Mouse (Mus musculus) gastrocnemius, adult 2 months (tissue): ENCODE results near the gene Gdpd3. TPM values are rescaled to one million over a fixed set of nuclear protein-coding genes. Genes with fewer than 3 reads are reported as not detected.

Source experiments
- DNase-seq: peaks from one replicate; pipeline ENCODE4 v3.0.0; 2022
- H3K27ac ChIP-seq: fragments of 200-600 bp; 2 replicates; pipeline ENCODE4 v1.8.1; 2022; ENCODE audit warnings: mild to moderate bottlenecking
- H3K4me3 ChIP-seq: fragments of 200-600 bp; 2 replicates; pipeline ENCODE4 v1.8.1; 2022; ENCODE audit warnings: mild to moderate bottlenecking, moderate library complexity
- CTCF ChIP-seq: fragments of 200-600 bp; IDR thresholded peaks from 2 replicates; pipeline ENCODE4 v1.8.1; 2022; ENCODE audit warnings: antibody characterized with exemption, mild to moderate bottlenecking, moderate library complexity
- intact Hi-C: fragments of 180-260 bp; cut with DNase I; formaldehyde crosslinking; loops from one replicate; pipeline ENCODE4 v1.15.1; 2025
- total RNA-seq, 2 experiments: library from RNA; stranded (reverse); gene quantifications; 2 replicates each; pipeline ENCODE4 v1.2.3; 2021

The Gdpd3 gene
- total RNA-seq, 2 experiments from 2014 or later, result 0.67 to 1.3 TPM

GRCm38 (mm10) chr7:126801057-126801422 is 34.9 kb downstream of the Gdpd3 start:
- peak overlapping the region; percentile 99 for H3K27ac ChIP-seq
- TF ChIP-seq CTCF, result no peak

GRCm38 (mm10) chr7:126802134-126802889 is 36.2 kb downstream of the Gdpd3 start:
- Histone ChIP-seq H3K4me3 (peak overlapping the region; percentile 93), H3K27ac (peak overlapping the region; percentile 99)
- intact Hi-C loops, result loop anchor here (5.0 kb wide), 1 partner anchor 410 kb away; no protein-coding TSS in a partner anchor
- no peak for TF ChIP-seq CTCF
- DNase-seq, result peak; percentile 91

More at GRCm38 (mm10) chr7:126801057-126801422, 34.9 kb downstream of the Gdpd3 start:
- no peak for DNase-seq
- intact Hi-C loops, result loop anchor here (5.0 kb wide), 1 partner anchor 411 kb away; no protein-coding TSS in a partner anchor
- peak overlapping the region; percentile 93 for H3K4me3 ChIP-seq

GRCm38 (mm10) chr7:126803181-126803580 is 37.0 kb downstream of the Gdpd3 start:
- peak overlapping the region; percentile 44 for H3K4me3 ChIP-seq
- TF ChIP-seq CTCF, result no peak
- peak overlapping the region; percentile 99 for H3K27ac ChIP-seq
- intact Hi-C loops, result loop anchor here (5.0 kb wide), 1 partner anchor 409 kb away; no protein-coding TSS in a partner anchor
- no peak for DNase-seq

GRCm38 (mm10) chr7:126803751-126804150 is 37.6 kb downstream of the Gdpd3 start:
- TF ChIP-seq CTCF, result no peak
- Histone ChIP-seq H3K4me3 (peak overlapping the region; percentile 44), H3K27ac (peak overlapping the region; percentile 99)
- DNase-seq, result no peak
- intact Hi-C loops, result loop anchor here (5.0 kb wide), 1 partner anchor 409 kb away; no protein-coding TSS in a partner anchor

GRCm38 (mm10) chr7:126806956-126807355 is 40.8 kb downstream of the Gdpd3 start:
- intact Hi-C loops, result no loop called here
- H3K4me3 ChIP-seq, result peak overlapping the region; percentile 85

GRCm38 (mm10) chr7:126807405-126807804 is 41.3 kb downstream of the Gdpd3 start:
- no peak for TF ChIP-seq CTCF

More at GRCm38 (mm10) chr7:126806956-126807355, 40.8 kb downstream of the Gdpd3 start:
- H3K27ac ChIP-seq, result peak overlapping the region; percentile 99
- no peak for TF ChIP-seq CTCF
- DNase-seq, result peak; percentile 80

GRCm38 (mm10) chr7:126808703-126809455 is 42.7 kb downstream of the Gdpd3 start:
- peak; percentile 93 for DNase-seq
- peak; percentile 11; the same call in 1 of the 2 replicates for TF ChIP-seq CTCF
- Histone ChIP-seq H3K4me3 (peak overlapping the region; percentile 85), H3K27ac (peak overlapping the region; percentile 99)
- intact Hi-C loops, result no loop called here

More at GRCm38 (mm10) chr7:126807405-126807804, 41.3 kb downstream of the Gdpd3 start:
- peak; percentile 84 for DNase-seq
- intact Hi-C loops, result no loop called here
- peak overlapping the region; percentile 99 for H3K27ac ChIP-seq
- H3K4me3 ChIP-seq, result peak overlapping the region; percentile 85

GRCm38 (mm10) chr7:126809723-126810369 is 43.7 kb downstream of the Gdpd3 start:
- intact Hi-C loops, result no loop called here
- TF ChIP-seq CTCF, result no peak
- DNase-seq, result no peak
- Histone ChIP-seq H3K27ac (peak overlapping the region; percentile 99), H3K4me3 (peak overlapping the region; percentile 85)

GRCm38 (mm10) chr7:126815726-126816222 is 49.6 kb downstream of the Gdpd3 start:
- no peak for TF ChIP-seq CTCF
- no peak for DNase-seq
- 0 out of 2 replicates have a peak overlapping the region, but pooled peaks have one; percentile 24 for H3K27ac ChIP-seq
- intact Hi-C loops, result no loop called here
- no peak overlapping the region for H3K4me3 ChIP-seq

- Histone ChIP-seq H3K27ac (peak overlapping the region; percentile 31; the same call in 1 of the 2 replicates), H3K4me3 (no peak overlapping the region)
- DNase-seq, result peak; percentile 48
- no peak for TF ChIP-seq CTCF
- intact Hi-C loops, result no loop called here
These were observed 50.4 kb downstream of the Gdpd3 start for GRCm38 (mm10) chr7:126816494-126816893.

- intact Hi-C loops, result no loop called here
- TF ChIP-seq CTCF, result no peak
- H3K4me3 ChIP-seq, result no peak overlapping the region
- no peak for DNase-seq
- H3K27ac ChIP-seq, result no peak overlapping the region
These were observed 51.5 kb downstream of the Gdpd3 start for GRCm38 (mm10) chr7:126817595-126817994.

GRCm38 (mm10) chr7:126818818-126819217 is 52.7 kb downstream of the Gdpd3 start:
- no peak overlapping the region for H3K4me3 ChIP-seq
- intact Hi-C loops, result no loop called here
- peak; percentile 25; the same call in 1 of the 2 replicates for TF ChIP-seq CTCF
- no peak for DNase-seq
- H3K27ac ChIP-seq, result no peak overlapping the region
